Mouse (Mus musculus) right cerebral cortex, adult 18-20 months (tissue): ENCODE results near the gene 1700102P08Rik.
A peak's percentile ranks its signal among the peaks of the same experiment; 100 is the strongest.

Source experiments
- DNase-seq: peaks from one replicate; pipeline ENCODE4 v3.0.0; 2022; ENCODE audit warnings: mixed read lengths

1700102P08Rik gene

GRCm38 (mm10) chr9:108412221-108412620 lies 19.6 kb downstream of the 1700102P08Rik start:
- no peak for DNase-seq

DNA sequence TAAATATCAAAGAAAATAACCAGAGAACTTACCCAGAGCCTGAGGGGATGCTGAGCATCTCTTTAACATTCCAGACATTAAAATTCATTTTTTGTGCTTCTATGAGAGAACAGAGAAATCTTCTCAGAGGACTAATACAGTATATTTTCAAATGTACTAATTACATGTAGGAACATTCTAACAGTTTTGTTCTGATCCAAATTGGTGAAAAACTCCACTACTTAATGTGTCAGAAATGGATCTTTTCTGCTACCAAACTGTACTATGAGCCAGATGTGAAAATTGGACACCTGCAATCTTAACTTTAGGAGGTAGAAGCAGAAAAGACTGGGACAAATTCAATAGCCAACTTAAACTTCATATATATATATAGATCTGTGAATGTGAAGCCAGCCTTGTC lies 35.8 kb downstream of the 1700102P08Rik start, which contains the start of gene Ccdc36:
Gene Ccdc36, minus strand, starts transcription at position 101 of the 400 bp plus-strand sequence.
- DNase-seq: no peak

GRCm38 (mm10) chr9:108431431-108432067 lies 38.9 kb downstream of the 1700102P08Rik start:
- DNase-seq: no peak

- DNase-seq: no peak
Measured at GRCm38 (mm10) chr9:108436182-108436581, 43.6 kb downstream of the 1700102P08Rik start, which contains the start of gene BC048562. Gene BC048562, plus strand, starts transcription at chr9:108436482.

GRCm38 (mm10) chr9:108439176-108439575 lies 46.6 kb downstream of the 1700102P08Rik start:
- DNase-seq: no peak

GRCm38 (mm10) chr9:108440485-108440884 lies 47.9 kb downstream of the 1700102P08Rik start:
- peak; percentile 74 for DNase-seq

DNA sequence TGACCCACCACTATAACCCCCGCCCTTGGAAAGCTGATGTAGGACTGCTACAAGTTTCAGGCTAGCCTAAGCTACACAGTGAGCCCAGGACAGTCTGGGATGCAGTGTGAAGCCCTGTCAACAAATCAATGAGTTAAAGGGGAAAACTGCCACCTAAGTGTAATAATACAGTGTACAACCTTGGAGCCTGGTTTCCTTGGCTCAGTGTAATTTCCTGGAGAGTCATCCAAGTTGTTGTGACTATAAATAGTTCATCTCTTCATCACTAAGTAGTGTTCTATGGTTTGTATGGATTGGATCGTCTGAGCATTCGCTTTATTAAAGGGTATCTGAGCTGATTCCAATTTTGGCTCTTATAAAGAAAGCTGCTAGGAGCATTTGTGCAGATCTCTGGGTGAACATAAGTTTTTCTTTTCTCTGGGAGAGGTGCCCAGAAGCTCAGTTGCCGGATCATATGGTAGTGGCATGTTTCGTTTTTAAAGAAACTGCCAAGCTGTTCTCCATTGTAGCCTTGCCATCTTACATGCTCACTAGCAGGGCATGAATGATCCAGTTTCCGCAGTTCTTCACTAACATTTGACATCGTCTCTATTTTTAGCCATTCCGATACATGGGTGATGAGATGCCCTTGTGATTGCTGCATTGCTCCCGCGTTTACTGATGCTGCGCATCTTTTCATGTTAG lies 48.8 kb downstream of the 1700102P08Rik start:
- peak; percentile 56 for DNase-seq

- DNase-seq: no peak
Measured at GRCm38 (mm10) chr9:108445125-108445524, 52.5 kb downstream of the 1700102P08Rik start.

GRCm38 (mm10) chr9:108449860-108450259 lies 57.3 kb downstream of the 1700102P08Rik start:
- peak; percentile 70 for DNase-seq

- peak; percentile 54 for DNase-seq
Measured at GRCm38 (mm10) chr9:108450292-108451169, 57.9 kb downstream of the 1700102P08Rik start.

DNA sequence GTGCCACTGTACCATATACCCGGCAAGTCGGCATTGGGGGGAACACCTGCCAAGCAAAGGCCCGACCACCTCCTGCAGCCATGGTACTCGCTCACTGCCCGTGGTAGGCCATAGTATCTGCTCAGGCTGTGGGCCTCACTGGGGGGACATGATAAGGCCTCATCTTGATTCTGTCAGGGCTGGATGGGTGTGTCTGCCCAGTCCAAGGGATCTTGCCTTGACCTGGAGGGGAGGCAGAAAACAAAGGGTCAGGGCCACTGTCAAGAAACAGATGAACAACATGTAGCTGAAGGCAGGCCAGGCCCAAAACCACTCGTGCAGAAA lies 58.5 kb downstream of the 1700102P08Rik start:
- DNase-seq: no peak

DNA sequence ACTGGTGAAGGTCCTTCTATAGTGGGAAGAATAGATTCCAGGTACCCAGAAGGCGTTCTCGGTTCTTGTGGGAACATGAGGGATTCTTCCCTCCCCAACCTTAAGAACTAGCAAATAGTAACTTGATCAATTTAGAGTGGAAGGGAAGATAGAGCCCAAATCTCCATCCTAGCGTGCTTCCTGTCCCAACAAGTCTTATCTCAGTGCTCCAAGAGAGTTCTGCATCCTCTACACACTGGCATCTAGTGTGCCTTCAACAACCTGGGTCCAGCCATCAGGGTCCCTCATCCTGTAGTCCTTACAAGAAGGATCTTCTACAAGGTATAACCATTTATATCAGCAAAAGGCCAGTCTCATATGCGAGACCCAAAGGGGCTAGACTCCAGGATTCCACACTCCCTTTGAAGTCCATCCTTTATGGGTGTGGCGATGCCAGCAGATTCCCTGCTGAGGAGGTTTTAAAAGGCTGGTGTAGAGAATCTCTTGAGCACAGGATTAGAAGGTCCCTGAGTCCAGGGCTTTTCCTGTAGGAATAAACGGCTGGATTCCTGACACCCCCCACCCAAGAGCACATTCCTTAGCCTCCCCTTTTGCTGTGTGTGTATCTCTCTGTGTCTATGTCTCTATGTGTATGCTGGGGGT lies 59.0 kb downstream of the 1700102P08Rik start:
- DNase-seq: no peak

- peak; percentile 86 for DNase-seq
Measured at GRCm38 (mm10) chr9:108452291-108452906, 59.8 kb downstream of the 1700102P08Rik start.

- DNase-seq: no peak
Measured at GRCm38 (mm10) chr9:108452911-108453310, 60.3 kb downstream of the 1700102P08Rik start.

DNA sequence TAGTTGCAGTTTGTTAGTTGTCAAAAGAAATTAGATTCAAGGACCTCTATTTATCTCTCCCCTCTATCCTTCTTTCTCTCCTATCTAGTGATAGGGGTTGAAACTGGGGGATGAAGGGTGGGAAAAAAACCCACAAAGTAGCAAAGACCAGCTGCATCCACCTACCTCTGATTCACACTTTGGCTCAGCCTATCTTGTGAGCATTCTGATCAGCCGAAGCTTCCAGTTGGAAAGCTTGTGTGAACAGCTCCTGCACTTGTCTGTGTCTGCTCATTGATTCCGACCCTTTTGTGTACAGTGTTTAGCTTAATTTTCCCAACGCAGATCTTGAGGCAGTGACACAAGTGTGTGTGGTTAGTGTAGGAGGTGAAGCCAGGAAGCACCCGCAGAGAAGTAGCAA lies 60.9 kb downstream of the 1700102P08Rik start:
- DNase-seq: no peak

DNA sequence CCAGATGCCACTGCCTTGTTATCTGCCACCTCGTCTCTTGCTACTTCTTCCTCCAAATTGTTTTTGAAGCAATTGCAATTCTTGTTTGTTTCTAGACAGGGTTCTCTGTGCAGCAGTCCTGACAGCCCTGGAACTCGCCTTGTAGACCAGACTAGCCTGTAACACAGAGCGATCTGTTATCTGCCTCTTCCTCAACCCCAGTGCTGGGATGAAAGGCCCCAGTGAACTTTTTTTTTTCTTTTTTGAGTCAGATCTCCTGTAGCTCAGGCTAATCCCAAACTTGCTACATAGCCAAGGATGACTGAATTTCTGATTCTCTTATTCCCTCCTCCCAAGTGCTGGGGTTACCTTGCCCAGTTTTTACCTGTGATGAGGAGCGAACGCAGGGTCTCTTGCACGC lies 61.8 kb downstream of the 1700102P08Rik start:
- no peak for DNase-seq

- no peak for DNase-seq
Measured at GRCm38 (mm10) chr9:108455747-108456571, 63.4 kb downstream of the 1700102P08Rik start.

DNA sequence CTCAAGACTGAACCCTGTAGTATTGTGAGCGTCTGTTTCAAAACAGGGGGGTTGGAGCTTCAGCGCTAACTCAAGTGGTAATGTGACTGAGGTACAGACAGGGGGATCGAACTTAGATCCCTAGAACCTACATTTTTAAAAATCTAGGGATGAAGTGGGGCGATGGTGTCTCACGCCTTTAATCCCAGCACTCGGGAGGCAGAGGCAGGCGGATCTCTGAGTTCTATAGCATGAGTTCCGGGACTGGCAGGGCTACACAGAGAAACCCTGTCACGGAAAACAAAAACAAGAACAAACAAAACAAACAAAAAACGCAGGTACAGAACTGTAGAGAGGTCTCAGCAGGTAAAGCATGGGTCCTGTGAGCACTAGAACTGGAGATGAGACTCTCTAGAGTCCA lies 64.3 kb downstream of the 1700102P08Rik start:
- no peak for DNase-seq

DNA sequence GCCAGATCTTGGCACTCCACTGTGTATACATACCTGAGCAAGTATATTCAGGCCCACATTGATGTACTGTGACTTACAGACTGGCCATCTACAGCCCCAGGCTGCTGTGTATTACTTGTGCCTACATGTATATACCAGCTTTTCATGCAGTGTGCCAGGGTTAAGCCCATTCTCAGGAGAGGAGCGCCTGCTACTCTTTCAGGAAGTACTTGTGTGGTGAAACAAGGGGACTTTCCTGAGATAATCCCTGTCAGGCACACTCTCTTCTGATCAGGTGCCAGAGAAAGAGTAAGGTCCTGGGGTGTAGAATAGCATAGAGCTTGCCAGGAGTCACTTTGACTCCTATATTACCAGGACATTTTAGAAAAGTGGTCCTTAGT lies 67.3 kb downstream of the 1700102P08Rik start:
- DNase-seq: no peak
